Mouse (Mus musculus) G1E (cell line): Measurements from ENCODE around the gene Gpr3. TPM values are rescaled to one million over a fixed set of nuclear protein-coding genes. Genes with fewer than 3 reads are reported as not detected.
A peak's percentile ranks its signal among the peaks of the same experiment; 100 is the strongest.

Experiments
- ATAC-seq: 2 replicates; pipeline ENCODE4 v1.8.0; 2016; ENCODE audit warnings: mild to moderate bottlenecking; ENCODE audit not compliant: insufficient number of reproducible peaks, poor library complexity, low FRiP score, severe bottlenecking; ENCODE audit errors: extremely low read depth
- DNase-seq: peaks from one replicate; pipeline ENCODE4 v3.0.0; 2012; ENCODE audit warnings: low spot score
- H3K27me3 ChIP-seq: 2 replicates; pipeline ENCODE4 v1.6.1; 2012; ENCODE audit warnings: mild to moderate bottlenecking, low read length, inconsistent platforms; ENCODE audit not compliant: insufficient read depth
- H3K36me3 ChIP-seq: replicated peaks from 2 replicates; pipeline ENCODE3; 2012; ENCODE audit warnings: mild to moderate bottlenecking, inconsistent platforms
- H3K4me1 ChIP-seq: 2 replicates; pipeline ENCODE4 v1.6.1; 2012; ENCODE audit warnings: low read depth, low read length, inconsistent platforms, mixed read lengths; ENCODE audit not compliant: insufficient read depth
- H3K4me3 ChIP-seq: 2 replicates; pipeline ENCODE4 v1.5.1; 2012; ENCODE audit warnings: low read depth, mild to moderate bottlenecking, inconsistent platforms, low read length, moderate library complexity, mixed read lengths
- H3K9me3 ChIP-seq: replicated peaks from 2 replicates; pipeline ENCODE4 v1.6.1; 2012; ENCODE audit warnings: inconsistent platforms
- CTCF ChIP-seq: IDR thresholded peaks from 2 replicates; pipeline ENCODE4 v1.5.1; 2012; ENCODE audit warnings: low read depth, low read length, inconsistent platforms, mixed read lengths
- GATA1 ChIP-seq: IDR thresholded peaks from 2 replicates; pipeline ENCODE4 v1.6.1; 2012; ENCODE audit warnings: borderline replicate concordance, low read length, inconsistent platforms, mixed read lengths
- GATA2 ChIP-seq: IDR thresholded peaks from 2 replicates; pipeline ENCODE4 v1.6.1; 2012; ENCODE audit warnings: low read depth, low read length, inconsistent platforms, borderline replicate concordance
- POLR2AphosphoS5 ChIP-seq: IDR thresholded peaks from 2 replicates; pipeline ENCODE4 v1.6.1; 2012; ENCODE audit warnings: low read depth, low read length, inconsistent platforms; ENCODE audit not compliant: insufficient replicate concordance
- TAL1 ChIP-seq: conservative IDR thresholded peaks from 2 replicates; pipeline ENCODE4 v1.6.1; 2012; ENCODE audit warnings: low read depth, low read length, inconsistent platforms, mixed read lengths
- polyA plus RNA-seq: library from polyadenylated mRNA; stranded (reverse); fragments of >175 nt; gene quantifications from 2 replicates; pipeline ENCODE4 v1.2.3, GENCODE M21; 2012
- total RNA-seq, 2 experiments: library from RNA; stranded (forward) in 1 of 2; stranded (reverse) in 1 of 2; fragments of 200-1000 nt in 1 of 2; fragments of >200 nt in 1 of 2; fragmentation: Nextera tagmentation in 1 of 2; gene quantifications; 2 replicates each; pipeline ENCODE4 v1.2.3; 2014 to 2017

Gene Gpr3
- total and polyA plus RNA-seq, 3 experiments, result 0.10 to 0.16 TPM; not detected in 1

DNA sequence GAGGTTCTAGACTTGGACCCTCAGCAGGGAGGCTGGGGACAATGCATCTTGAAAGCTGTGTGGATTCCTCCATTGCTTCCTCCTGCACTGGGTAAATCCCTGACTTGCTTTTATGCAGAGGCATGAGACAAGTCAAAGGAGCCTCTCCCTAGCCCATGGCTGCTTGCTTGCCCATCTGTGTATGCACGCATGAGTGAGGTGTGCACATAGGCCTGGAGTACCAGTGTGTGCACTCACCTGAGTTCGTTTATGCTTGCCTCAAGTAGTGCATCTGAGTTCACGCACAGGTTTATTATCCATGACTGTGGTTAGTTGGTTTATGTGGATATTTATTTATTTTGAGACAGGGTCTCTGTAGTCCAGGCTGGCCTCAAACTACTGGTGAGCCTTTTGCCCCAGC is 10.1 kb downstream of the Gpr3 start:
- H3K9me3 ChIP-seq, result no peaks in the 10 kb centered on the region
- TF ChIP-seq TAL1, result no peak
- H3K4me3 ChIP-seq, result no peak overlapping the region
- no peak for DNase-seq
- peaks cover 16% of the 10 kb centered on the region for H3K4me1 ChIP-seq
- peaks cover 14% of the 10 kb centered on the region for H3K27me3 ChIP-seq
- peaks cover 33% of the 10 kb centered on the region for H3K36me3 ChIP-seq
- no peak for ATAC-seq

- Histone ChIP-seq H3K27me3 (peaks cover 11% of the 10 kb centered on the region; the same call in 1 of the 2 replicates), H3K4me1 (peaks cover 16% of the 10 kb centered on the region), H3K4me3 (peak overlapping the region; percentile 15; the same call in 1 of the 2 replicates), H3K9me3 (no peaks in the 10 kb centered on the region), H3K36me3 (peaks cover 44% of the 10 kb centered on the region)
- ATAC-seq (no peak), DNase-seq (no peak)
- TF ChIP-seq TAL1, result no peak
- TF ChIP-seq GATA2, result no peak
- TF ChIP-seq POLR2AphosphoS5, result no peak
- no peak for TF ChIP-seq GATA1
- TF ChIP-seq CTCF, result no peak
These were observed 11.1 kb downstream of the Gpr3 start for GRCm38 (mm10) chr4:133201006-133201771.

- peaks cover 9% of the 10 kb centered on the region; the same call in 1 of the 2 replicates for H3K27me3 ChIP-seq
- H3K4me1 ChIP-seq, result peaks cover 16% of the 10 kb centered on the region
- no peak for TF ChIP-seq POLR2AphosphoS5
- TF ChIP-seq GATA2, result no peak
- no peak for TF ChIP-seq CTCF
- TF ChIP-seq TAL1, result no peak
- no peak for TF ChIP-seq GATA1
- DNase-seq, result no peak
- peaks cover 52% of the 10 kb centered on the region for H3K36me3 ChIP-seq
- no peaks in the 10 kb centered on the region for H3K9me3 ChIP-seq
- ATAC-seq, result no peak
- no peak overlapping the region for H3K4me3 ChIP-seq
These were observed 12.0 kb downstream of the Gpr3 start for GRCm38 (mm10) chr4:133200343-133200742.

DNA sequence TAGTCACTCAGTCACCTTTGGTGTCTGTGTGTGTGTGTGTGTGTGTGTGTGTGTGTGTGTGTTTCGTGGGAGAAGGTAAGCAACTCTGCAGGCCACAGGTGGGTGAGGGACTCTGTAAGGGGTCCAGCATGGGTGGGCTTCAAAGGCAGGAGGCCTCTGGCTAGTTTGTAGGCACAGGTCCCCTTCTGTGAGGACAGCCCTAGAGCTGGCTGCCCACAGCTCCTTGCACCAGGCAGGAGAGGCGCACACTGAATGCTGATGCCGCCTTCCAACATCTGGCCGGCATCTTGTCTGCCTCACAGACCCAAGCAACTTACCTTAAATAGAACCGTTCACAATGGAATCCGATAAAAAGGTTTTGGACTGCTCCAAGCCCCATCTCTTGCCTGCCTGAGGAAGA is 12.6 kb downstream of the Gpr3 start:
- DNase-seq, result no peak
- Histone ChIP-seq H3K4me3 (no peak overlapping the region), H3K27me3 (peaks cover 8% of the 10 kb centered on the region; the same call in 1 of the 2 replicates), H3K9me3 (no peaks in the 10 kb centered on the region), H3K4me1 (peaks cover 16% of the 10 kb centered on the region), H3K36me3 (peaks cover 58% of the 10 kb centered on the region)
- ATAC-seq, result no peak
- TF ChIP-seq GATA1, result no peak
- no peak for TF ChIP-seq CTCF
- TF ChIP-seq GATA2, result no peak
- TF ChIP-seq TAL1, result no peak
- TF ChIP-seq POLR2AphosphoS5, result no peak

GRCm38 (mm10) chr4:133198337-133199180 is 13.8 kb downstream of the Gpr3 start:
- no peak for DNase-seq

GRCm38 (mm10) chr4:133197801-133198286 is 14.5 kb downstream of the Gpr3 start:
- DNase-seq (no peak), ATAC-seq (no peak)
- Histone ChIP-seq H3K4me3 (no peak overlapping the region), H3K9me3 (no peaks in the 10 kb centered on the region), H3K4me1 (peaks cover 16% of the 10 kb centered on the region), H3K27me3 (peaks cover 3% of the 10 kb centered on the region; the same call in 1 of the 2 replicates), H3K36me3 (peaks cover 77% of the 10 kb centered on the region)
- TF ChIP-seq POLR2AphosphoS5 (no peak), GATA2 (no peak), GATA1 (no peak), TAL1 (no peak), CTCF (no peak)

More at GRCm38 (mm10) chr4:133198337-133199180, 13.8 kb downstream of the Gpr3 start:
- Histone ChIP-seq H3K4me1 (peaks cover 16% of the 10 kb centered on the region), H3K36me3 (peaks cover 70% of the 10 kb centered on the region), H3K4me3 (no peak overlapping the region), H3K9me3 (no peaks in the 10 kb centered on the region), H3K27me3 (peaks cover 3% of the 10 kb centered on the region; the same call in 1 of the 2 replicates)
- no peak for TF ChIP-seq TAL1
- no peak for TF ChIP-seq POLR2AphosphoS5
- no peak for TF ChIP-seq GATA1
- TF ChIP-seq CTCF, result no peak
- no peak for TF ChIP-seq GATA2
- ATAC-seq, result no peak
